Mouse (Mus musculus): ENCODE results near the gene Ppp3ca. TPM values are rescaled to one million over a fixed set of nuclear protein-coding genes. Genes with fewer than 3 reads are reported as not detected.
A peak's percentile ranks its signal among the peaks of the same experiment; 100 is the strongest.

The Ppp3ca gene
- polyA plus RNA-seq, 1 experiment from 2014 or later, result 98.2 TPM

DNA sequence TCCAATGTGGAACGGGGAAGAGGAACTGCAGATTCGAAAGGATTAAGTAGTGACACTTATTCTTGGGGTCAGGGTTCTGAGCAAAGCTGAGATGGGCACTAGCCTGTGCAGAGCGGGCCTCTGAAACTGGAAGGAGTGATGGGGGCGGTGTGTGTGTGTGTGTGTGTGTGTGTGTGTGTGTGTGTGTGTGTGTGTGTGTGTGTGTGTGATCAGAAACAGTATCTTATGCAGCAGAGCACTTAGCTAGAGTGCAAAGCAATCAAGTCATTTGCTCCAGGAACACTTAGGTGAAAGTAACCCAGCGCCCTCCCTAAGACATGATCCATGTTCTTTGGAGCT lies 2.0 kb downstream of the Ppp3ca start:
- H3K4me1 ChIP-seq, result peaks cover 18% of the 10 kb centered on the region

DNA sequence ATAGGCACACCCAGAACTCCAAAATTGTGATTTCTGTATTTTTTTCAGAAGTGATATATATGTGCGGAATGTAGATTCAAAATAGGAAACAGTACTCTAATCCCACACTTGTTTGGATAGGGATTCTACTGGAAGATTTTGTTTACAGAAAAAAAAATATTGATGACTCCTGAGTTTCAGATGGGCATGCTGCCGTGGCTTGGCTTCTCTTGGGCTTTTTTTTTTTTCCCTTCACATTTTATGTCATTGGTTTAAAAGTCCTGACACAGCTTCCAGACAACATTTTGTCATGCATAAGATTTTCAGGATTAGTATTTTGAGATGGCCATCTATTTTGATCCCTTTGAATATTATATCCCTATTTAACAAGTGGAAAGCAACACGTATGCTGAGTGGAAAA lies 2.9 kb downstream of the Ppp3ca start:
- no peaks in the 10 kb centered on the region for H3K9me3 ChIP-seq
- no peak overlapping the region; the same call in 1 of the 2 replicates for H3K4me3 ChIP-seq
- no peaks in the 10 kb centered on the region for H3K27me3 ChIP-seq
- peak overlapping the region; percentile 79 for H3K4me2 ChIP-seq (replicated peaks)
- H3K9ac ChIP-seq (replicated peaks), result no peak overlapping the region
- H3K4me1 ChIP-seq, result peaks cover 18% of the 10 kb centered on the region
- WGBS, result 81% methylated on average over 3 of the region's 3 CpGs
- H3K27ac ChIP-seq (replicated peaks), result no peak overlapping the region
- no peaks in the 10 kb centered on the region for H3K36me3 ChIP-seq
- no peak for ATAC-seq (ENCODE audit: low FRiP score, low read depth)

More for the DNA sequence above, 2.0 kb downstream of the Ppp3ca start:
- Histone ChIP-seq H3K36me3 (no peaks in the 10 kb centered on the region), H3K27me3 (no peaks in the 10 kb centered on the region), H3K27ac (replicated peaks) (peak overlapping the region; percentile 97), H3K4me2 (replicated peaks) (peak overlapping the region; percentile 79), H3K9me3 (no peaks in the 10 kb centered on the region), H3K4me3 (peak overlapping the region; percentile 96), H3K9ac (replicated peaks) (peak overlapping the region; percentile 90)
- WGBS, result 11% methylated on average over 5 of the region's 5 CpGs
- ATAC-seq (ENCODE audit: low FRiP score, low read depth), result no peak

DNA sequence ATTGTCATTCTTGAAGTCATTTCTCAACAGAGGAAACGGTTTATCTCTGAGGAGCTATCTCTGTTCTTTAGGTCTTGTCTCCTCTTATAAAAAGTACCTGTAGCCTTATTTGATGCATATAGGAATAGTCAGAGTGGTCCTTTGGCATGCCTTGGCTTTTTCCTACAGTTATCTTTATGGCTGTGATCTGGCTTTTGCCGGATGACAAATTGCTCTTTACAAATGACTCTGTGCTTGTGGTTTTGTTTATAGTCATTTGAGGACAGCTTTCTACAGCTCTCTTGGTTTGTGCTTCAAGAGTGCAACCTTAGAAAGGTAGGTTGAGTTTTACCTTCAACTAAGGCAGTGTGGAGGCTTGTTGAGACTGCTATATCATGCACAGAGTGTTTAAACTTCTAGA lies 3.4 kb downstream of the Ppp3ca start:
- Histone ChIP-seq H3K36me3 (no peaks in the 10 kb centered on the region), H3K27me3 (no peaks in the 10 kb centered on the region), H3K9me3 (no peaks in the 10 kb centered on the region), H3K4me3 (no peak overlapping the region), H3K4me1 (peaks cover 18% of the 10 kb centered on the region), H3K27ac (replicated peaks) (no peak overlapping the region), H3K4me2 (replicated peaks) (no peak overlapping the region; the same call in 1 of the 2 replicates), H3K9ac (replicated peaks) (no peak overlapping the region)
- ATAC-seq (ENCODE audit: low FRiP score, low read depth), result no peak
- WGBS, result 88% methylated on average over 2 of the region's 2 CpGs

DNA sequence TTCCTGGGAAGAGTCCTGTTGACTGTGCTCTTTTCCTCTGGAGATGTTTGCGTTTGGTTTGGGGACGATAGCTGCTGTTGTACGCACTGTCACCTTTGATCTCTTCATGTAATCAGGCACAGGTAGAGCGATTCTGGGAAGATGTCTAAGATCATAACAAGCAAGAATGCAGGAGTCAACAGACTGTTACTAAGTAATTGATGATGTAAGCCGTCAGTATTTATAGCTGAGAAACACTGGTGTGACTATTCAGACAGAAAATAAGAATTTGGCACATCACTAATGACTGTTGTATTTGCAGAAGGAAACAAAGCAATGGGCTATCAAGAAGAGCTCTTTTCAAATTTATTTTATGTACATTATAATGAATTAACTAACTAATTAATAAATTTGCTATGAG lies 4.6 kb downstream of the Ppp3ca start:
- Histone ChIP-seq H3K27ac (replicated peaks) (no peak overlapping the region), H3K4me3 (no peak overlapping the region), H3K27me3 (no peaks in the 10 kb centered on the region), H3K4me1 (peaks cover 13% of the 10 kb centered on the region), H3K9ac (replicated peaks) (no peak overlapping the region), H3K9me3 (no peaks in the 10 kb centered on the region), H3K4me2 (replicated peaks) (no peak overlapping the region), H3K36me3 (no peaks in the 10 kb centered on the region)
- no peak for ATAC-seq (ENCODE audit: low FRiP score, low read depth)
- WGBS, result 73% methylated on average over 5 of the region's 5 CpGs

DNA sequence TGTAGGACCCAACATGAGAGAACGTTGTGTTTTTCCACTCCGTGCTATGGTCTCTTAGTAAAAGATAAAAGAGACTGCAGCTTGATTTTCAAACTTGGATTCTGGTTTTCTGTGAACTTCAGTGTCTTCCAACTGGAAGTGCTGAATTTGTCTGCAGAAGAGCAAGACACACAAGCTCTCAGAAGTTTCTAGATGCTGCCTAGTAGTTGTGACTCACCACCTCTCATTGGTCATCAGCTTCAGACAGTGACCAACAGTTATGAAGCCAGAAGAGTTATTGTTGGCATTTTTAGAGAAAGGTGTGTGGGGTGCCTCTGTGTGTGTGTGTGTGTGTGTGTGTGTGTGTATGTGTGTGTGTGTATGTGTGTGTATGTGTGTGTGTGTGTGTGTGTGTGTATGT lies 7.1 kb downstream of the Ppp3ca start:
- no peak overlapping the region for H3K9ac ChIP-seq (replicated peaks)
- H3K27ac ChIP-seq (replicated peaks), result no peak overlapping the region
- no peaks in the 10 kb centered on the region for H3K36me3 ChIP-seq
- no peak for ATAC-seq (ENCODE audit: low FRiP score, low read depth)
- no peak overlapping the region for H3K4me3 ChIP-seq
- WGBS, result 97% methylated on average over 2 of the region's 2 CpGs
- no peaks in the 10 kb centered on the region for H3K9me3 ChIP-seq
- no peaks in the 10 kb centered on the region for H3K27me3 ChIP-seq
- peaks cover 22% of the 10 kb centered on the region for H3K4me1 ChIP-seq
- H3K4me2 ChIP-seq (replicated peaks), result no peak overlapping the region

DNA sequence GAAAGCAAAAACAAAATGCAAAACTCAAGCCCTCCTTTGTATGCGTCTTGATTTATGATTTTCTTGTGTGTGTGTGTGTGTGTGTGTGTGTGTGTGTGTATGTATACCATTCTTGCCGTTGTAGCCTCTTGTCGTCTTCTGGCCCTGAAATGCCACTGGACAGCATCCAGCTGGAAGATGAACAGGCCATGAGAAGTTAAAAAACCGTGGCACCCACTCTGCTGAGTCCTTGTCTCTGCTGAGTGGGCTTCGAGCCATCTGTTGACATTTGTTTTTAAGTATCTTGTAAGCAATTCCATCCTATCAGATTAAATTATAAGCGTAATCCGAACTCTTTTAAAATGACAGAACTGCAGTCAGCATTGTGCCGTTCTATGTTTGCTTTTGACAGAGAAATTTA lies 8.5 kb downstream of the Ppp3ca start:
- no peaks in the 10 kb centered on the region for H3K27me3 ChIP-seq
- no peaks in the 10 kb centered on the region for H3K36me3 ChIP-seq
- WGBS, result 76% methylated on average over 8 of the region's 8 CpGs
- ATAC-seq (ENCODE audit: low FRiP score, low read depth), result no peak
- no peak overlapping the region for H3K27ac ChIP-seq (replicated peaks)
- H3K9ac ChIP-seq (replicated peaks), result no peak overlapping the region
- H3K9me3 ChIP-seq, result no peaks in the 10 kb centered on the region
- H3K4me2 ChIP-seq (replicated peaks), result no peak overlapping the region
- peaks cover 19% of the 10 kb centered on the region for H3K4me1 ChIP-seq
- H3K4me3 ChIP-seq, result no peak overlapping the region

DNA sequence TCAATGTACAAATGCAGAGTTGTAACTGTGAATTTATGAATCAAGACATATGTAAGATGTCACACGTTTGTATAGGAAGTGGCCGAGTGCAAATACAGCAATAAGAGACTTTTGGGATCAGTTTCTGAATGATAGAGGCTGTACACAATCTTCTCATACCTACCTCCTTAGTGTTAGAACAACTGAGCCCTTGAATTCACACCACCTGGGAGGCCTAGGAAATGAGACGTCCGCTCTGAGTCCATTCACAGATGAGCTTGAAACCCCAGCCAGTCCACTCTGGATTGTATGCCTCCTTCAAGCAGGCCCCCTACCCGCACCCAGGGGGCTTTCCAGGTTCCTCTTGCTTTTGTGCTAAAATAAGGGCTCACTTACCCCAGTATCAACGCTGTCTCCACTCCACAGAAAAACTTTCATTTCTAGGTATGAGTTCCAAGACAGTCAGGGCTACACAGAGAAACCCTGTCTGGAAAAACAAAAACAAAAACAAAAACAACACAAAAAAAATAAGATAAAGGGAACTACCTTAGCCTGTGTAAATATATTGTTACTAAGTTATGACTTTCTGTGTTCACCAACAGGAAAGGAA lies 10.1 kb downstream of the Ppp3ca start:
- ATAC-seq (ENCODE audit: low FRiP score, low read depth), result no peak
- no peaks in the 10 kb centered on the region for H3K27me3 ChIP-seq
- whole genome bisulfite sequencing, result 75% methylated on average over 6 of the region's 6 CpGs
- H3K4me3 ChIP-seq, result no peak overlapping the region
- H3K4me2 ChIP-seq (replicated peaks), result no peak overlapping the region
- H3K9ac ChIP-seq (replicated peaks), result no peak overlapping the region
- H3K9me3 ChIP-seq, result no peaks in the 10 kb centered on the region
- H3K4me1 ChIP-seq, result peaks cover 14% of the 10 kb centered on the region; the same call in 1 of the 2 replicates
- no peak overlapping the region for H3K27ac ChIP-seq (replicated peaks)
- H3K36me3 ChIP-seq, result no peaks in the 10 kb centered on the region

DNA sequence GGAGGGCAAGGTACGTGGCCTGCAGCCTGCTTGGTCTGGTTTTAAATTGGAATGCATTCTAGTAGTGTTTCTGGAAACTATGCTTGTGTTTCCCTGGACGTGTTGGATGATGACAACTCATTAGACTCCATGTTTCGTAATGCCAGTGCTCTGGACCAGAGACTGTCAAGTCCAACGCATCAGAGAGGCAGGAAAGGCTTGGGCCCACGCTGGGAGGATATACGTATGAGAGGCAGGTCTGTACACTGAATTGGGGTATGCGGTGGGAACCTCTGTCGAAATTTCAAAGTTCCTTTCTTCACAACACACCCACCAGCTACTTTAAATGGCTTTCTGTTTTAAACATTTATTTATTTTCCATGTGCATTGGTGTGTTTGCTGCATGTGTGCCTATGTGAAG lies 12.3 kb downstream of the Ppp3ca start:
- H3K9me3 ChIP-seq, result no peaks in the 10 kb centered on the region
- no peak overlapping the region for H3K4me2 ChIP-seq (replicated peaks)
- H3K9ac ChIP-seq (replicated peaks), result no peak overlapping the region
- 0 out of 2 replicates have a peak, but pooled peaks have one; percentile 38 for ATAC-seq (ENCODE audit: low FRiP score, low read depth)
- H3K36me3 ChIP-seq, result no peaks in the 10 kb centered on the region
- H3K4me3 ChIP-seq, result no peak overlapping the region
- H3K27ac ChIP-seq (replicated peaks), result no peak overlapping the region
- peaks cover 14% of the 10 kb centered on the region; the same call in 1 of the 2 replicates for H3K4me1 ChIP-seq
- WGBS, result 87% methylated on average over 8 of the region's 8 CpGs
- H3K27me3 ChIP-seq, result no peaks in the 10 kb centered on the region

DNA sequence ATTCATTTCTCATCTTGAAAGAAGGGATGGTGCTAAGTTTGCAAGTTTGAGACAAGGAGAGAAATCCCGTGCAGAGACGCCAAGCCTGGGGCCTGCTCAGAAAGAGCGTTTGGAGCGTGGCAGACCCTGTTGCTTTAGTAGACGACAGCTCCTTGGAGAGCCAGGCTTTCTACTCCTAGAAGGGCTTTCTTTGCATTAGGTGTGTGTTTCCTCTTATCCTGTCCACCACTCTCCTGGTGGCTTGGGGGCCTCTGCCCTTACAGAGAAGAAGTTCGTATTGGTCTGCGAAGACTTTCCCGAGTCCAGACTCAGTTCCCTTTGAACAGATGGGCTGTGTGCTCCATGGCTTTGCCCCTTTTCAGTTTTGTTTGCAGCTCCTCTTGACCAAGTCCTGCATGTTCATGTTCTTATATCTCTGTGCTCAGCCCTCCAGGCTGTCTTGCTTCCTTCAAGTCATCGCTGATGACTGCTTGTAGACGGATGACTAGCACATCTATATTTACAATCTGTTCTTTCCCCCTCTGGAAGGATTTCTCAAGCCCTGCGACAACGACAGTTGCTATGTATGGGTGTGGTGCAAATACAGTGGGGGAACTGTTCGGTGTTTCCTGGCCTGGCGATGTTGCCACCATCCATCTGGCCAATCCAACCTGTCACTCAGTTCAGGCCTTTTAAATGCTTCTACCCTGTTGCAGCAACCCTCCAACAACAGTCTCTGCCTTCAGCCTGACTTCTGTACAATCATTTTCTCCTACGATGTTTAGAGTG lies 14.5 kb downstream of the Ppp3ca start:
- Histone ChIP-seq H3K27ac (replicated peaks) (no peak overlapping the region), H3K4me1 (peaks cover 19% of the 10 kb centered on the region; the same call in 1 of the 2 replicates), H3K4me2 (replicated peaks) (no peak overlapping the region), H3K36me3 (no peaks in the 10 kb centered on the region), H3K4me3 (no peak overlapping the region), H3K9me3 (no peaks in the 10 kb centered on the region), H3K27me3 (no peaks in the 10 kb centered on the region), H3K9ac (replicated peaks) (no peak overlapping the region)
- no peak for ATAC-seq (ENCODE audit: low FRiP score, low read depth)
- 90% methylated on average over 15 of the region's 15 CpGs for WGBS

DNA sequence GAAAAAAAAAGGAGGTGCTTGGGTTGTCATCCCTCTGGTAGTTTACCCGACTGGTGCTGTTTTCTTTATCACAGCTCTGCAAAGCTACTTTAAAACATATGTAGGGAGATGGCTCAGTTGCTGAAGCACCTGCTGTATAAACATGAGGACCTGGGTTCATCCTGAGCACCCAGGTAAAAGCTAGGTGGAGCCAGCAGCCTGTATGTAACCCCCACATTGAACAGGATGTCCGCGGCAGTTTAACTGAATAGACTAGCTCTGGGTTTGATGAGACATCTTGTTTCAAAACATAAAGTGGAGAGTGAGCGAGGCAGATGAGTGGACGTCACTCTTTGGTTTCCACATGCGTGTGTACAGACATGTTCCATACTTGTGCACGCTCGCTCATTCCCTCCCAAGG lies 16.5 kb downstream of the Ppp3ca start:
- Histone ChIP-seq H3K4me2 (replicated peaks) (no peak overlapping the region), H3K9ac (replicated peaks) (no peak overlapping the region), H3K36me3 (no peaks in the 10 kb centered on the region), H3K27ac (replicated peaks) (no peak overlapping the region), H3K9me3 (no peaks in the 10 kb centered on the region), H3K4me1 (0 out of 2 replicates have a peak, but pooled peaks cover 7% of the 10 kb centered on the region), H3K4me3 (no peak overlapping the region), H3K27me3 (no peaks in the 10 kb centered on the region)
- ATAC-seq (ENCODE audit: low FRiP score, low read depth), result no peak
- WGBS, result 94% methylated on average over 8 of the region's 8 CpGs

DNA sequence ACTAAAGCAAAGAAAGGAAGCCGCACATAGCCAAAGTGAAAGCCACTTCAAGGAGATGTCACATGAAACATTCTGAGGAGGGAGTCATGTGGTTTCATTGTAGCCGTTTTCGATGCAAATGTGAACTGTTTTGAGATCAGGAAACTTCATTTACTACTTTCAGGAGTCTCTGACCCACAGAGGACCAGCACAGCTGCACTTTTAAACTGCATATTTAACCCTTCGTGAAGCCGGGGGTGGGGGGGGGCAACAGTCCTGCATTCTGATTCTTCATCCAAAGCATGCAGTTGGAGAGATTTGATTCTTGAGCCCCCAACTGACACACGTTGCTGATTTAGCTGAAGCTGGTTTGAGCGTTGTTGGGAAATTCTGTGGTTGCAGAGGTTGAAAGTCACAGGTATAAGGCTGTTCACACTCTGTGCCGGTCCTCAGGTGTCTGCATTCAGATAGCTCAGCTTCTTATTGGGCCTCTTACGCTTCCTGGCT lies 18.2 kb downstream of the Ppp3ca start:
- 0 out of 2 replicates have a peak, but pooled peaks cover 4% of the 10 kb centered on the region for H3K4me1 ChIP-seq
- no peaks in the 10 kb centered on the region for H3K27me3 ChIP-seq
- H3K4me3 ChIP-seq, result no peak overlapping the region
- no peak overlapping the region for H3K9ac ChIP-seq (replicated peaks)
- no peak for ATAC-seq (ENCODE audit: low FRiP score, low read depth)
- no peak overlapping the region for H3K4me2 ChIP-seq (replicated peaks)
- 75% methylated on average over 9 of the region's 9 CpGs for WGBS
- H3K27ac ChIP-seq (replicated peaks), result no peak overlapping the region
- H3K36me3 ChIP-seq, result no peaks in the 10 kb centered on the region
- H3K9me3 ChIP-seq, result no peaks in the 10 kb centered on the region

DNA sequence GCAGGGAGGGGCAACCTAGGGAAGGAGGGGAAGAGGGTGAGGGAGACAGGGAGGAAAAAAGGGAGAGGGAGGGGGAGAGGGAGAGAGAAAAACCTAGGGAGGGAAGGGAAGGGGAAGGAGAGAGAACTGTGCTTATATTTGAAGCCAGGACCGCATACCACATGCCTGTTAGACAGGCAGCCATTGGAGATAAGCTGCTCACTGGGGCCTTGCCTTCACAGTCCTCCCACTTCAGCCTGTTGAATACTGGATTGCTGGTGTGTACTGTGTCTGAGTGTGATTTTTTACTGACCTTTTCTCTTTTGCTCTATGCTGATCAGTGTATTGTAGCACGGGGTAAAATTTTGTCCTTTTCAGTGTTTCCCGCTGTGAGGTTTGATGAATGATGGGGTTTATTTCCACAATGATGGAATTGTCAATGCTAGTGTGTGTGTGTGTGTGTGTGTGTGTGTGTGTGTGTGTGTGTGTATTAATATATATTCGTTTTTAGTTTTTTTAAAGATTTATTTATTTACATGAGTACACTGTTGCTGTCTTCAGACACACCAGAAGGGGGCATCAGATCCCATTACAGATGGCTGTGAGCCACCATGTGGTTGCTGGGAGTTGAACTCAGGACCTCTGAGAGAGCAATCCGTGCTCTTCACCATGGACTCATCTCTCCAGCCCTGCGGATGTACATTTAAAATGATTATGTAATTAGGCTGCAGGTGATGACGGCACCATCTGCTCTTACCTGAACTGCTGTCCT lies 20.0 kb downstream of the Ppp3ca start:
- Histone ChIP-seq H3K36me3 (no peaks in the 10 kb centered on the region), H3K27ac (replicated peaks) (no peak overlapping the region), H3K4me2 (replicated peaks) (no peak overlapping the region), H3K9ac (replicated peaks) (no peak overlapping the region), H3K9me3 (no peaks in the 10 kb centered on the region), H3K4me3 (no peak overlapping the region), H3K27me3 (no peaks in the 10 kb centered on the region), H3K4me1 (0 out of 2 replicates have a peak, but pooled peaks cover 4% of the 10 kb centered on the region)
- 92% methylated on average over 7 of the region's 7 CpGs for WGBS
- ATAC-seq (ENCODE audit: low FRiP score, low read depth), result peak; percentile 55; the same call in 1 of the 2 replicates

Measured in midbrain, embryonic 12.5 days (tissue).